Mouse (Mus musculus) erythroblast, embryonic 14.5 days (primary cell): ENCODE data around the gene Sgip1. TPM values are rescaled to one million over a fixed set of nuclear protein-coding genes. Genes with fewer than 3 reads are reported as not detected.

Experiments used
- H3K27me3 ChIP-seq: 2 replicates; pipeline ENCODE4 v1.6.1; 2012; ENCODE audit warnings: inconsistent platforms; ENCODE audit not compliant: control insufficient read depth
- H3K36me3 ChIP-seq: 2 replicates; pipeline ENCODE4 v1.6.1; 2012; ENCODE audit warnings: mild to moderate bottlenecking, inconsistent platforms; ENCODE audit not compliant: control insufficient read depth
- H3K4me1 ChIP-seq: 2 replicates; pipeline ENCODE4 v1.6.1; 2012; ENCODE audit warnings: inconsistent platforms; ENCODE audit not compliant: control insufficient read depth
- H3K4me3 ChIP-seq: replicated peaks from 2 replicates; pipeline ENCODE3; 2012; ENCODE audit warnings: moderate library complexity, mild to moderate bottlenecking, inconsistent platforms
- H3K9me3 ChIP-seq: 2 replicates; pipeline ENCODE4 v1.6.1; 2012; ENCODE audit warnings: low read length, inconsistent platforms, mixed read lengths; ENCODE audit not compliant: control insufficient read depth
- GATA1 ChIP-seq: IDR thresholded peaks from 2 replicates; pipeline ENCODE4 v1.6.1; 2012; ENCODE audit warnings: low read length, inconsistent platforms, mixed read lengths
- TAL1 ChIP-seq: IDR thresholded peaks from 3 replicates; pipeline ENCODE4 v1.6.1; 2012; ENCODE audit warnings: low read length, inconsistent platforms, mixed read lengths
- polyA plus RNA-seq: library from polyadenylated mRNA; stranded (reverse); fragments of >175 nt; gene quantifications from 2 replicates; pipeline ENCODE4 v1.2.3, GENCODE M21; 2012

Sgip1 gene
- polyA plus RNA-seq, 1 experiment = not detected

- H3K36me3 ChIP-seq = no peaks in the 10 kb centered on the region
- no peaks in the 10 kb centered on the region for H3K9me3 ChIP-seq
- H3K4me1 ChIP-seq = no peaks in the 10 kb centered on the region
- no peaks in the 10 kb centered on the region for H3K27me3 ChIP-seq
- TF ChIP-seq TAL1 (no peak), GATA1 (no peak)
- no peak overlapping the region for H3K4me3 ChIP-seq
Observed at GRCm38 (mm10) chr4:102988526-102988925, 247.4 kb downstream of the Sgip1 start.

- H3K4me3 ChIP-seq = no peak overlapping the region
- TF ChIP-seq GATA1 (no peak), TAL1 (no peak)
Observed at GRCm38 (mm10) chr4:102989391-102989790, 248.3 kb downstream of the Sgip1 start.

DNA sequence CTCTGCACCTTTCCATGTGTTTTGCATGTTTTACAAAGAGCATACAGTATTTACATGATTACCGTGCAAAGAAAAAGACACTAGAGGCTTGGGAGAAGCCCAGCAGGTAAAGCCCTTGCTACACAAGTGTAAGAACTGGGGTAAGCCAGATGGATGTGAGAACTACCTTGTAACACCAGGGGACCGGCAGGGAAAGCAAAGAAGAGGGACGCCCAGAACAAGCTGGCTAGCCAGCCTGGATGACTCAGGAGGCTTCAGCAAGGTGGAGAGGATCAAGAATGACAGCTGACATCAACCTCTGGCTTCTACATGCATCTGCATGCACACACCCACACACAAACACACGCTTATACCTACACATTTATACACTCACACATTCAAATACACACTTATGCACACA, 248.9 kb downstream of the Sgip1 start:
- Histone ChIP-seq H3K9me3 (no peaks in the 10 kb centered on the region), H3K27me3 (no peaks in the 10 kb centered on the region), H3K4me3 (no peak overlapping the region), H3K4me1 (no peaks in the 10 kb centered on the region), H3K36me3 (no peaks in the 10 kb centered on the region)
- TF ChIP-seq TAL1 (no peak), GATA1 (no peak)

More at GRCm38 (mm10) chr4:102989391-102989790, 248.3 kb downstream of the Sgip1 start:
- no peaks in the 10 kb centered on the region for H3K27me3 ChIP-seq
- H3K36me3 ChIP-seq = no peaks in the 10 kb centered on the region
- H3K4me1 ChIP-seq = no peaks in the 10 kb centered on the region
- no peaks in the 10 kb centered on the region for H3K9me3 ChIP-seq

- Histone ChIP-seq H3K4me1 (no peaks in the 10 kb centered on the region), H3K4me3 (no peak overlapping the region), H3K36me3 (no peaks in the 10 kb centered on the region), H3K9me3 (no peaks in the 10 kb centered on the region), H3K27me3 (no peaks in the 10 kb centered on the region)
- TF ChIP-seq GATA1 (no peak), TAL1 (no peak)
Observed at GRCm38 (mm10) chr4:102990595-102991340, 249.7 kb downstream of the Sgip1 start.

- no peaks in the 10 kb centered on the region for H3K9me3 ChIP-seq
- H3K4me1 ChIP-seq = no peaks in the 10 kb centered on the region
- no peaks in the 10 kb centered on the region for H3K36me3 ChIP-seq
- H3K4me3 ChIP-seq = no peak overlapping the region
- no peak for TF ChIP-seq TAL1
- TF ChIP-seq GATA1 = no peak
- no peaks in the 10 kb centered on the region for H3K27me3 ChIP-seq
Observed at GRCm38 (mm10) chr4:102991685-102992084, 250.6 kb downstream of the Sgip1 start.

DNA sequence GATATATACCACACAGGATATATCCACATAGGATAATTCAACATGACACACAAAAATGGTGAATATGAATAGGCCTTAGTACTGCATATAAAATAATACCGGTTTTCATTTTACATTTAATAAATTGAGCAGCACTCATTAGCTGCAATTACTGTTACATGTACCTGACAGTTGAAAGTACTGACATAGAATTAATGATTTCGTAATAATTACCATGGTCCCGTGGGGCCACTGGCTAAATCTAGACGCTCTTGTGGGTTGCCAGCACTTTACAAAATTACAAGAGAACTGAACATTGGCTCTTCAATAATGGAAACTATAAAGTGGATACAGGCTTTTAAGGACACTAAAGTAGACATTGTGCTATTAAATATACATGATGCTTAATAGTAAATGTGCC, 263.6 kb downstream of the Sgip1 start:
- Histone ChIP-seq H3K4me3 (no peak overlapping the region), H3K27me3 (no peaks in the 10 kb centered on the region), H3K36me3 (no peaks in the 10 kb centered on the region), H3K9me3 (no peaks in the 10 kb centered on the region), H3K4me1 (no peaks in the 10 kb centered on the region)
- TF ChIP-seq GATA1 (no peak), TAL1 (no peak)

DNA sequence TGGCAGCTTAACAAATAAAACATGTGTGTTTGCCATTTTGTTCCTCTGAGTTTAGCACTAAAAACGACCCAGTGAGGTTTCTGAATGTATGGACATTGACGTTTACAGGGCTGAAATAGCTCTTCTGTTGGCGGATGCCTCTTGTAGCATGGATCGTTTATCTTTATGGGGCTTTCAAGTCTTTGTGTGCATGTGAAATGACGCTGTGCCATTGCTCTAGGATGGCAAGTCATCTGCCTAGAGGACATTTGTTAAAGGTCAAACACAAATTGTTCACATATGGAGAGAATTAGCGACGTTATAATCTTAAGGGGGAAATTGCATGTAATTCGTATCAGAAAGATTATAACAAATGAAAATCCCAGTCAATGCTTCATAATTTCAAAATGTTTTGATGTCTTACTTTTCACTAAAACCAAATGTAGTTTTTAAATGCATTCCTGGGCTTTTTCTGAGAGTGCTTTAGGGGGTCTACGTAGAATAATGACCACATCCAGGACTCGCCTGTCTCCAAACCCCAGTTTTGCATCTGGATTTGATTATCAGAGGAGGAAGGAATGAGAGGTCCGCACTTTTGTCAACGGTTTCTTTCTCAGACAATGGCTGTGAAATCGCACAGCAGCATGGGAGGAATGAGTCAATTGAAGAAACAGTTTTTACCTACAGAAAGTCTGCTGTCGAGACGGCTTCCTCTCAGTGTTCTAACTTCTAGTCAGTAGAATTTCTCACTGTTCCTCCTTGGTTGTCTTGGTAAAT, 264.3 kb downstream of the Sgip1 start:
- Histone ChIP-seq H3K36me3 (no peaks in the 10 kb centered on the region), H3K9me3 (no peaks in the 10 kb centered on the region), H3K27me3 (no peaks in the 10 kb centered on the region), H3K4me3 (no peak overlapping the region), H3K4me1 (no peaks in the 10 kb centered on the region)
- TF ChIP-seq TAL1 (no peak), GATA1 (no peak)

GRCm38 (mm10) chr4:103006266-103006665, 265.2 kb downstream of the Sgip1 start:
- no peak for TF ChIP-seq TAL1
- TF ChIP-seq GATA1 = no peak
- Histone ChIP-seq H3K4me1 (no peaks in the 10 kb centered on the region), H3K9me3 (no peaks in the 10 kb centered on the region), H3K4me3 (no peak overlapping the region), H3K36me3 (no peaks in the 10 kb centered on the region), H3K27me3 (no peaks in the 10 kb centered on the region)

DNA sequence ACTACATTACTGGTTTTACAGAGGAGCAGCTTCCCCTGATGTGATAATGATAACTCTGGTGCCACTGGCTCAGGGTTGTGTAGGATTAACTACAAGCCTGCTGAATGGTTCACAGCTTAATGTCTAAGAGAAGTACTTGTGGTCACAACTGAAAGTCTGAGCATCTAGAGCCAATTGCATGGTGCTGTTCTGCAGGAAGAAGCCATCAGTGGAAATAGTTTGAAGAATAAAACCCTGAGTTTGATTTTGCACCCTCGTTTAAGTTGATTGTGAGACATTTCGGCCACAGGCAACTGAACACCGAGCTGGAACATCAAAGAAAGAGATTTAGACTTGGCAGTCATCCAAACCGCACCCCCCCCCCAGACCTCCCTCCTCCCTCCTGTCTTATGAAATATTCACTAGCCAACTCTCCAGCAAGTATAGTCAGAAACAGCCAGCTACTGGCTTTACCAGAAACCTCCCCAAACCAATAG, 265.9 kb downstream of the Sgip1 start:
- TF ChIP-seq GATA1 (no peak), TAL1 (no peak)
- no peaks in the 10 kb centered on the region for H3K9me3 ChIP-seq
- no peak overlapping the region for H3K4me3 ChIP-seq
- H3K4me1 ChIP-seq = no peaks in the 10 kb centered on the region
- H3K36me3 ChIP-seq = no peaks in the 10 kb centered on the region
- no peaks in the 10 kb centered on the region for H3K27me3 ChIP-seq
